Mouse (Mus musculus) adipocyte (in vitro differentiated cells): ENCODE measurements around the gene Pth2.
"Not testable (repeated sequence)": the region's sequence is repeated elsewhere in the genome, so short reads cannot be mapped to it uniquely, and the experiment has no call there.

Experiments
- DNase-seq: peaks from one replicate; pipeline ENCODE4 v3.0.0-alpha.2; 2016; ENCODE audit warnings: low spot score

The Pth2 gene

GRCm38 (mm10) chr7:45180896-45181477, at the start of gene Pth2:
Pth2 (plus strand) TSS chr7:45180995.
- no peak for DNase-seq

GRCm38 (mm10) chr7:45131850-45132249, 48.9 kb upstream of the Pth2 start:
- no peak for DNase-seq

- no peak for DNase-seq
These were observed 47.2 kb upstream of the Pth2 start for GRCm38 (mm10) chr7:45133446-45134159.

GRCm38 (mm10) chr7:45134544-45135026, 46.2 kb upstream of the Pth2 start:
- DNase-seq = no peak

GRCm38 (mm10) chr7:45135370-45135769, 45.4 kb upstream of the Pth2 start:
- no peak for DNase-seq

- peak; percentile 91 for DNase-seq
These were observed 44.7 kb upstream of the Pth2 start, which contains the start of the genes Gm45713 and Flt3l for GRCm38 (mm10) chr7:45135993-45136567. Gm45713 (minus strand) TSS chr7:45136231. Flt3l (minus strand) TSS chr7:45136432.

GRCm38 (mm10) chr7:45137171-45138006, 43.4 kb upstream of the Pth2 start:
- no peak for DNase-seq

- peak; percentile 19 for DNase-seq
These were observed 42.4 kb upstream of the Pth2 start for GRCm38 (mm10) chr7:45138403-45138802.

- DNase-seq = no peak
These were observed 40.7 kb upstream of the Pth2 start for GRCm38 (mm10) chr7:45139904-45140723.

GRCm38 (mm10) chr7:45141319-45141718, 39.5 kb upstream of the Pth2 start:
- no peak for DNase-seq

- DNase-seq = no peak
These were observed 38.9 kb upstream of the Pth2 start for GRCm38 (mm10) chr7:45141914-45142313.

GRCm38 (mm10) chr7:45144368-45145174, 36.2 kb upstream of the Pth2 start:
- DNase-seq = no peak

GRCm38 (mm10) chr7:45145460-45145859, 35.3 kb upstream of the Pth2 start:
- DNase-seq = no peak

GRCm38 (mm10) chr7:45147267-45147666, 33.5 kb upstream of the Pth2 start:
- no peak for DNase-seq

- DNase-seq = no peak
These were observed 32.9 kb upstream of the Pth2 start for GRCm38 (mm10) chr7:45147899-45148298.

- DNase-seq = no peak
These were observed 32.2 kb upstream of the Pth2 start for GRCm38 (mm10) chr7:45148534-45149098.

- DNase-seq = no peak
These were observed 31.2 kb upstream of the Pth2 start for GRCm38 (mm10) chr7:45149545-45149944.

- DNase-seq = no peak
These were observed 30.5 kb upstream of the Pth2 start for GRCm38 (mm10) chr7:45150321-45150720.

GRCm38 (mm10) chr7:45151303-45151702, 29.5 kb upstream of the Pth2 start:
- peak; percentile 56 for DNase-seq

GRCm38 (mm10) chr7:45153052-45153451, 27.7 kb upstream of the Pth2 start:
- DNase-seq = not testable (repeated sequence)
